Mouse (Mus musculus) WW6 (cell line): ENCODE measurements at regions not wholly inside any gene's neighbourhood (a gene's known extent, or its start where the extent isn't known, plus 50 kb on each side); places are given as distances from the start of the nearest gene placed in this dataset.
A peak's percentile ranks its signal among the peaks of the same experiment; 100 is the strongest.

Experiments
- DNase-seq: peaks from one replicate; pipeline ENCODE4 v3.0.0-alpha.2; 2013; ENCODE audit warnings: low read depth, low spot score

GRCm38 (mm10) chr6:109370286-109370685 is 541.8 kb downstream of the Edem1 start:
- no peak for DNase-seq

GRCm38 (mm10) chr6:109371931-109372330 is 543.5 kb downstream of the Edem1 start:
- no peak for DNase-seq

GRCm38 (mm10) chr6:109387212-109387611 is 558.8 kb downstream of the Edem1 start:
- no peak for DNase-seq

GRCm38 (mm10) chr6:109389781-109390180 is 561.3 kb downstream of the Edem1 start:
- DNase-seq: no peak

- DNase-seq: peak; percentile 22
Observed at GRCm38 (mm10) chr6:109398690-109399089, 570.2 kb downstream of the Edem1 start.

- no peak for DNase-seq
Observed at GRCm38 (mm10) chr6:109419505-109420239, 591.2 kb downstream of the Edem1 start.

- no peak for DNase-seq
Observed at GRCm38 (mm10) chr6:109433596-109433995, 605.2 kb downstream of the Edem1 start.
